Mouse (Mus musculus) heart, adult 18-20 months (tissue): ENCODE data around the gene Phactr2. TPM values are rescaled to one million over a fixed set of nuclear protein-coding genes. Genes with fewer than 3 reads are reported as not detected.

Source experiments
- DNase-seq, 2 experiments: peaks; one replicate each; pipeline ENCODE4 v3.0.0; 2021 to 2022; ENCODE audit warnings: mixed read lengths in 1 of 2
- total RNA-seq, 2 experiments: library from RNA; stranded (reverse); gene quantifications; 2 replicates each; pipeline ENCODE4 v1.2.3; 2021

The Phactr2 gene
- total RNA-seq, 2 experiments from 2014 or later = 43.4 to 45.7 TPM

DNA sequence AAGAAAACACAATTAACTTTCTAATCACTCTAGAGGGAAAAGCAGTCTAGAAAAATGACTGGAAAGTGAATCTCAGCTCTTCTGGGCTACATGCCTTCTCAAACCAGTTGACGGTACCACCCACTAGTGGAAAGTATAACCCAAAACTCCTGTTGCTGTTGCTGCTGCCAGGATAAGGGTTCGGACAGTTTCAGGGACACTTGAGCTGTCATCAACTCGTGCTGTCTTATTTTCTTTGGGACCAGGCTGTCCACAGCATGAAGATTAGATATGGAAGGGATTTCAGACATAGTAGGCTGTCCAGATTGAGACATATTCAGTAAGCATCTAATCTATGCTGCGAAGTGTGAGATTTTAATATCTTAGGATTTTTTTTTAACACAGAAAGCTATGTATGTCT is 199.5 kb downstream of the Phactr2 start:
- peak; percentile 57 to 70 for DNase-seq

GRCm38 (mm10) chr10:13273756-13274155 is 200.5 kb downstream of the Phactr2 start:
- DNase-seq = no peak

DNA sequence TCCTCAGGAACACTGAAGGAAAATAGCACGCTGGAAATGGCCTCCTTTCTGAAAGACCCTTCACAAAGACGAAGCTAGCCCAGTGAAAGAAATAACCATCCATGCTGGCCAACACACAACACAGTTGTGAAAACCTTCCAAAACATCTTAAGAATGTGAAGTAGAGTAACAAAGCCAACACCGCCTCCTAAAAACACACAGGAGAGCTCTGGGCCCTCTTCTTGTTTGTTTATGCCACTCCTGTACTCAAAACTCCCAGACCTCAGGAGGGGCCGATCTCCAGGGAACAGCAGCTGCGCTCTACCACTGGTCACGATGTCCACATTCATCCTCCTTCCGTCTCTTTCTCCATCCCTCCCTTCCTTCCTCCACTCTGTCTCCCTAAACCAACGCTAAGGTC is 202.5 kb downstream of the Phactr2 start:
- DNase-seq = no peak

DNA sequence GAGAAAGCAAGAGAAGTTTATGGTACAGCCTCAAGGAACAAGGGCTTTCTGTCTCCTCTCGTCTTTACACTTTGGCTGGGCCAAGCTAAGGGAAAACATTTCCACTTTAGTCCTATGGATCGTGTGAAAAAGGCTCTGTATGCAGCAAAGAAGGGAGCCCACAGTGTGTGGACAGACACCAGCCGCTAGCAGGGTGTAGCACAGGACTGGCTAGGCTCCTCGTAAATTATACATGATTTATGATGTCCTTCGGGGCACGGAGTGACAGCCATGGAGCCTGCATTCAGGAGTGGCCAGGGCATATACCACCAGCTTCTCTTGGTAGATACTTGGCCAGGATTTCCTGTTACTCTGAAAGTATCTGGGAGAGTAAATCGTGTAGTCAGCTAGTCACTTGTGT is 203.1 kb downstream of the Phactr2 start:
- no peak for DNase-seq

DNA sequence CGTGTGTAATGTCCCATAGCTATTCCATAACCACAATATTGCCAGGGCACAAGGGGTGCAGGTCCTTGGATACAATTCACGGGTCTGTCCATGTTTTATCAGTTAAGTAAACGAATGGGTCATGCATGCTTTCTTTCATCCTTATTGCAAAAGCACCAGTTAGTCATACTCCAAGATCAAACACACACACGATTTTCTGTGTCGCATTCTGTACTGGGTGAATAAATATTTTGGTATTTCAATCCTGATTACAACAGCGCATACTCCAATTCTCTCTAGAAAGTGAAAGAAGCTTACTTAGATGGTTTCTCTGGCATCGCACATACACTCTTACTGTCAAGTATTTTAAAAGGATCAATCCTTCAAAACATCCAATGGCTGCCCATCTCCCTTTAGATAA is 203.9 kb downstream of the Phactr2 start:
- DNase-seq = no peak

GRCm38 (mm10) chr10:13259251-13259650 is 215.0 kb downstream of the Phactr2 start:
- DNase-seq = no peak

DNA sequence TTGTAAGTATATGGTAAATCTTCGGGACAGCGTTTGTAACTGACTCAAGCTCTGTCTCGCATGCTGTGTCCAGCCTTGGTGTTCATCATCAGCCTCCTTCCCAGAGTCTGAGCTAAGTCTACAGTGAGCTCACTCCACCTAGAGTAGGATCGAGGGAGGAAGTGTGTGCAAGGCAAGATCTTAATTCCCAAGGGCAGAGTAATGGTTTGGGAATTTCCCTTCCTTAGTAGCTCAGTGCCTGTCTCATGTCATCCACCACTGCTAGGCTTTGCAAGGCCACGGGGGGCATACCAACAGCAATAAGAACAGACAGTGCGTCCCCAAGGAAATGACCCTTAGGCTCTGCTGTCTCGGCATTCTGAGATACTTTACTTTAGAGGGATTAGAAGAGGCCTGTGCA is 218.0 kb downstream of the Phactr2 start:
- peak in 1 of 2 experiments; percentile 27 for DNase-seq

DNA sequence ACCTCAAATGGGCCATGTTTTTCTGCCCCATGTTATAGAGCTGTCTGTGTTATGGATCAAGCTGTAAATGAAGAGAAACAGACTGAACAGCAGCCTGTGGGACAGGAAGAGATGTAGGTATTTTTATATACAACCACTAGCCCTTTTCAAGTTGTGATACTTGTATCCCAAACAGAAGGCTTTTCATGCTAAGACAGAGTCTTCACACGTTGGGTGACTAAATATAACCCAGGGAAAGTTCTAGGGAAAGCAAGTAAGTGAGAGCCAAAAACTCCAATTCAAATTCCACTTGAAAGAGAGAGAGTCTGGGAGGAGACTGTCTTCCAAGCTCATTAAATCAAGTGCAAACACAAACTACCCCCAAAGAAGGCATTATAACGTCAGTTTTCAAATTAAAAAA is 223.9 kb downstream of the Phactr2 start:
- no peak for DNase-seq

GRCm38 (mm10) chr10:13249126-13249525 is 225.1 kb downstream of the Phactr2 start:
- DNase-seq = no peak

- no peak for DNase-seq
These were observed 228.5 kb downstream of the Phactr2 start for GRCm38 (mm10) chr10:13245714-13246113.

- peak in 1 of 2 experiments; percentile 9 for DNase-seq
These were observed 230.0 kb downstream of the Phactr2 start for GRCm38 (mm10) chr10:13244192-13244591.

DNA sequence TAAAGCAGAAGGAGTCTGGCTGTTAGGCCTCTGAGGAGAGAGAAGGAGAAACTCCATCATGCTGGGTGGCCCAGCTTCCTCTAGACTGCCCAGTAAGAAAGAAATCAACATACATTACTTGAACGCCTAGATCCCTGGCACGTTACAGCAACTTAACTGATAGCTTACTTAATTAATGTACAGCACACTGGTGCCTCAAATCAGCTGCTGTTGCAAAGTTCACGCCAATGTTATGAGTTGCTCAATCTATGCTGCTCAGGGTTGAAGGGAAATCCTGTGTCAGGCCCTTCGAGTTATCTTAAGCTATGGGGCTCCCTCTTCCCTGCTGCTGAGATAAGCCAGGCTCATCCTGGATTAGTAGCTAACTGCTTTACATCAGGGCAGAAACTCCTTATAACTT is 233.8 kb downstream of the Phactr2 start:
- no peak for DNase-seq

DNA sequence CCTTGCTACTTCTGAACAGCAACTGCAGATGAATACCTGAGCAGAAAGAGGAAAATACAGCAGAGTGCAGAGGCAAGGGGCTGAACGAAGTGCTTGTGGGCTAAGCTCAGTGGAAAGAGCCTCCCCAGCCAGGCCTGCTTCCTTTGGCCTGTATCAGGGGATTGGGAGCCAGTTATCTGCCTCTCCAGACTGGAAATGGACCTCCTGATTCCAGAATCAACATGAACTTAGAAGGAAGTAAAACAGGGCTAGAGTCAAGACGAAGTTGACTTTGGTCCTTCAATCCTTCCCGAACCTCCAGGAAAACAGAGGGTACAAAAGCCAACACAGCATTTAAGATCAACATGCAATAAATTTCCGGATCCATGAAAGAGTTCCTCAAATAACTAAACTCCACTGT is 236.0 kb downstream of the Phactr2 start:
- DNase-seq = peak in 1 of 2 experiments; percentile 35

DNA sequence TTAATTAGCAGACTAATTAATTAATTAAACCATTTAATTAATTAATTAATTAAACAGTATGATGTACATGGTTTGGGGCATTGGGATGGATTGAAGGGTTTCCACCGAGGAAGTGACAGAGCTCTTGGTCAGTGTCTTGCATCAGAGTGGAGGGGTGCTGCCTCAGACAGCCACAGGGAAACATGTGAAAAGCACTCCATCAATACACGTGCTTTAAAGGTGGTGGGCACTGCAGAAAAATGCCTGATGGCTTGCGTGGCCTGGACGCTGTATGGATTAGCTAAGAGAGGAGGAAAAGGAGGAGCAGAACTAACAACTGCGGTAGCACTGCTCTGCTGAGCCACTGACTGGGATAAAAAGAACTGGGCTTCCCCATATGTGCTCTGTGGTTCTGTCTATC is 237.3 kb downstream of the Phactr2 start:
- no peak for DNase-seq

DNA sequence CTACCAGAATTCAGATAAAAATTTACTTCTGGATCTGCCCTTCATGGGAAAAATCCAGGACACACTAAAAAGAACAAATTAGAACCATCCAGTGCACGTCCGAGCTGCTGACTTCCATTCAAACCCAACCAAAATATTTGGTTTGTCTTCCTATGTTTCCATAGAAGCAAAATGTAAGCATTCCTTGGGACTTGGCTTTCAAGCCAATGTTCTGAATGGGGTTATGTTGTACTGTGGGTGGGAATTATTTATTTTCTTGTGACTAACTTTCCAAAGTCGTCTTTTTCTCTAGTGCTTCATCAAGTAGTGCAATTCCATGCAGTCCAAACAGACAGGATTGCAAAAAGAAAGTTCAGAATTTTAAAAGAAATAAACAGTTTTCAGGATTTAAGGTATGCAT is 239.7 kb downstream of the Phactr2 start:
- DNase-seq = no peak

DNA sequence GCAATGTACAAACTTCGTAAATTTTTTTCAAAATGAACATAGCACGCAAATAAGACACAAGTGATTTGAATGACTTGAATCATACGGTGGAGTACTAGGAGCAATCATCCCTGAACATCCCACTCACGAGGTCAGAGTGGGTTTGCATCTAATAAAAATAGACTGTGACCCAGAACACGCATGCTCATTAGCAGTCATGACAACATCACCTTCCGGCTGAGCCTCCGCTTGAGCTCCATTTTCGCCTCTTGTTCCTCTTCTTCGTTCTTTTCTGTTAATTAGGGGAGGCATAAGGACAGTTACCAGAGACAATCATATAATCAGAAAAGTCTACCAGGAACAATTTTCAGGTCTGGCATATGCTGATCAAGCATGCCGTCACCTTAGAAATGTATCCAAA is 240.3 kb downstream of the Phactr2 start:
- no peak for DNase-seq

DNA sequence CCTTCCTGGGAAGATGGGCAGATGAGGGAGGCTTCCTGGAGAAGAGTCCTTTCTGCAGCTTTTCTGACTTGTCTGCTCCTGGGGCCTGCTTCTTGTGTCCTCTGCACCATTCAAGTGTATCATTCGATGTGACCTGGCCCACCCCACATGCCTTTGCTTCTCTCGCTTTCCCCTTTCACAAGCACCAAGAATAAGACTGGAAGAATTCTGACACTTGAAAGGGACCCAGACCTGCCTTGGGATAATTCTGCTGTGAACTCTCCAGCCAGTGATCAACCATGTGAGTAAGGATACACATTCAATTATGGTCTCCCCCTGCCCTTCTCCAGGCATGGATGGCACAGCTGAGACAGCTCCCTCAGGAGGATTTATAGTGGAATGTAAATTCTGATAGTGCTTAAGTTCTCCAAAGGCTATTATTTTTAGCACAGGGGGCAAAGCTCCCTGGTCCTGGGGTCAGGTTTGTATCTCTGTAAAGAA is 241.0 kb downstream of the Phactr2 start:
- DNase-seq = no peak

- DNase-seq = no peak
These were observed 241.6 kb downstream of the Phactr2 start for GRCm38 (mm10) chr10:13232443-13233142.

GRCm38 (mm10) chr10:13230716-13231115 is 243.5 kb downstream of the Phactr2 start:
- DNase-seq = no peak

DNA sequence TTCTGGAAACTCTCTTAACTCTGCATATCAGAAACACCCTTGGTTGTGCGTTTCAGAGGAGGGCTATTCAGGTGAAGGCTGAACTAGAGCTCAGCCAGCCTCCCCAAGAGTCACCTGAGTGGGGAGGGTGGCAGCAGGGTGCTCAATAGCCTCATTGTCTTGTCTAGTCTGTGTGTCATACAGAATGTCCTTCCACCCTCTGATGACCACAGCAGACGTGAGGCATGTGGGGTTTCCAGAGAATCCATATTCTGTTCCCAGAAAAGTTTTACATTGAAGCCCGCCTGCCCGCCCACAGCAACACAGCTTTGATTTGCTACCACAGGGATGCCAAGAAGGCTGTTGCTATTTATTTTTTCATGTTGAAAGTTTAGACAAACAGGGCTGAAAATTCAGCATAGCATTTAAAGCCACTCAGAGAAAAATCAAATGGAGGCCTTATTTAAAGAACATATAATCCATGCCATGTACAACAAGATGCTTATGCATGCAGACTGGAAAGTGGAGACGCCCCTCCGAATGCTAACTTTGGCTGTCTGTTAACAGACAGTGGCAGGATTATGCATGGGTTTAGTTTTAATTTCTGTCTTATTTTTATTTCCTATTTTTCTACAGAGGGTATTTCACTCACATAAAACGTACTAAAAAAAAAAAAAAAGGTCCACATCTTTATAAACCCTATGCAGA is 248.7 kb downstream of the Phactr2 start:
- no peak for DNase-seq

DNA sequence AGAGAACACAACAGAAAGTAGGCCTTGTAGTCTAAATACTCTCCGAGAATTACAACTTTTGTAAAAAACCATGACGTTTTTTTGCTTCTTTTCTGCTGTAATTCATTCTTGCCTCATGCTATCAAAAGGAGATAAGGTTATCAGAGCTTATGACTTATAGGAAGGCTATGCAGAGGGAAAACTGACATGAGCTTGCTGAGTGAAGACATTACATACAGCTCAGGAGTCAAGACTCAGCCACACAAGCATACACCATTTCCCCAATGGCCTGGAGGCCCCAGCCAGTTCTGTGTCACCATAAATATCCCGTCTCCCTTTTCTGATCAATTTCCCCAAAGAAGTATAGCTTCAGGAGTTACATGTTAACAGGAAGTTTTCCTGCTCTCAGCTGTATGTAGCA is 252.1 kb downstream of the Phactr2 start:
- DNase-seq = no peak

- no peak for DNase-seq
These were observed 254.2 kb downstream of the Phactr2 start for GRCm38 (mm10) chr10:13220061-13220460.

GRCm38 (mm10) chr10:13213956-13214355 is 260.3 kb downstream of the Phactr2 start:
- DNase-seq = no peak

DNA sequence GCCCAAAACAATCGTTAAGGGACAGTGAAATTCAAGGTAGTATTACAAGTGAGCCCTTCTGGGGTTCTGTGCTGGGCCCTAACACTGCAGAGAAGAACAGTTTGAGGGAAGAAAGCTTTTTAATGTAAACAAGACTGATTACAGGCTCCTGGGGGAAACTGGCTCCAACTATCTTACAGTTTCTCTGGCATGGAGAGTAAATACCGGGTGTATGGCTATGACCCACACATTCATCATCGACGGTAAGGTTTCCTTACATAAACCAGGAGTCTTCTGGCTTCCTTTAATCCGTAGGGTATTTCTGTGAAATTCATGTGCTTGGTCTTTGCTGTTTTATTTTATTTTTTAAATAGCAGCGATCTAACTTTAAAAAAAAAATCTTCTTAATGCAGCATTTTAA is 261.4 kb downstream of the Phactr2 start:
- DNase-seq = no peak
